Mouse (Mus musculus): Measurements from ENCODE around the gene Olfr1431.

DNA sequence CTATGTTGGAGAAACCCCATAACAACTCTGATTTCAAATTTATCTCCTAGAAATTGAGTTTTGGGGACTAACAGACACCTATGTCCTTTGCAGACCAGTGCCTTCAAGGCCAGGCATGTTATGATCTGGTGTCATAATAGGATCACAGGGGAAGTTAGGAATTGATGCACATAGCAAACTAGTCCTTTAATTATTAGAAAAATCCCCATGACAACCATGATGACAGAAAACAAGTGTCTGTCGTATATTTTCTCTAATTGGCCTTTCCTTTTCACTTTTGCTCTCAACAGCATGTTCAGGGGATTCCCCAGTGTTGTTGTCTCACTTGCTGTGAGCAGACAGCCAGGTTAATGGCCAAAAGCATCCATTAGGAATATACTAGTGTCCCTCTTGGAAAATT lies 60.3 kb downstream of the Olfr1431 start, which contains the start of gene Olfr235:
- TF ChIP-seq CTCF (IDR thresholded peaks at IDR 0.05; ENCODE audit: low read depth) = no peak
- no peak for TF ChIP-seq EP300 (optimal IDR thresholded peaks at IDR 0.05)

Data from stomach, postnatal 0 days (tissue).